Mouse (Mus musculus): ENCODE results near the gene D930048N14Rik. TPM values are rescaled to one million over a fixed set of nuclear protein-coding genes. Genes with fewer than 3 reads are reported as not detected.

The D930048N14Rik gene
- polyA plus RNA-seq, 1 experiment from 2014 or later, result 4.2 TPM

Other genes with a start within 250 kb of the D930048N14Rik start
- gene Phykpl, start 66.2 kb upstream of the D930048N14Rik start, polyA plus RNA-seq (2015; fragmentation: Nextera tagmentation; extraction: Ambion mirVana), result 17.2 and 19.6 TPM in 2 replicates
- 267 and 339 TPM in 2 replicates for gene Hnrnpab, start 44.1 kb upstream of the D930048N14Rik start, polyA plus RNA-seq (2015; fragmentation: Nextera tagmentation; extraction: Ambion mirVana)
- gene Nhp2, start 31.2 kb upstream of the D930048N14Rik start, polyA plus RNA-seq (2015; fragmentation: Nextera tagmentation; extraction: Ambion mirVana), result 147 and 149 TPM in 2 replicates
- 53.2 and 59.8 TPM in 2 replicates for gene Rmnd5b, start 15.1 kb upstream of the D930048N14Rik start, polyA plus RNA-seq (2015; fragmentation: Nextera tagmentation; extraction: Ambion mirVana)
- gene N4bp3, start 112 bp upstream of the D930048N14Rik start, polyA plus RNA-seq (2015; fragmentation: Nextera tagmentation; extraction: Ambion mirVana), result 35.7 and 44.4 TPM in 2 replicates
- 74.2 and 83.3 TPM in 2 replicates for gene 0610009B22Rik, start 37.9 kb downstream of the D930048N14Rik start, polyA plus RNA-seq (2015; fragmentation: Nextera tagmentation; extraction: Ambion mirVana)
- 17.0 and 17.4 TPM in 2 replicates for gene Sec24a, start 112.7 kb downstream of the D930048N14Rik start, polyA plus RNA-seq (2015; fragmentation: Nextera tagmentation; extraction: Ambion mirVana)
- gene Sar1b, start 112.7 kb downstream of the D930048N14Rik start, polyA plus RNA-seq (2015; fragmentation: Nextera tagmentation; extraction: Ambion mirVana), result 121 and 124 TPM in 2 replicates
- 1.8 and 1.9 TPM in 2 replicates for gene Jade2, start 206.7 kb downstream of the D930048N14Rik start, polyA plus RNA-seq (2015; fragmentation: Nextera tagmentation; extraction: Ambion mirVana)